Mouse (Mus musculus) hematopoietic stem cell, adult 5-6 weeks (primary cell): ENCODE measurements around the gene Xrra1. TPM values are rescaled to one million over a fixed set of nuclear protein-coding genes. Genes with fewer than 3 reads are reported as not detected.

Source experiments
- ATAC-seq, 2 experiments: fragments of 125-278 bp in 1 of 2; replicated peaks in 1 of 2; 2 replicates each; pipeline ENCODE4 v1.8.0; 2016 to 2017; ENCODE audit warnings: inconsistent platforms in 2 of 2, mild to moderate bottlenecking in 2 of 2, moderate number of reproducible peaks in 2 of 2, low read depth in 1 of 2, moderate TSS enrichment in 1 of 2; ENCODE audit not compliant: low FRiP score in 2 of 2, poor library complexity in 2 of 2, severe bottlenecking in 2 of 2, insufficient read depth in 1 of 2, low TSS enrichment in 1 of 2
- total RNA-seq: library from RNA; stranded (forward); fragments of 172-1452, 232-1000 nt; gene quantifications from 2 replicates; pipeline ENCODE4 v1.2.3, GENCODE M21; 2017

Xrra1 gene
- not detected in 2 replicates for total RNA-seq

DNA sequence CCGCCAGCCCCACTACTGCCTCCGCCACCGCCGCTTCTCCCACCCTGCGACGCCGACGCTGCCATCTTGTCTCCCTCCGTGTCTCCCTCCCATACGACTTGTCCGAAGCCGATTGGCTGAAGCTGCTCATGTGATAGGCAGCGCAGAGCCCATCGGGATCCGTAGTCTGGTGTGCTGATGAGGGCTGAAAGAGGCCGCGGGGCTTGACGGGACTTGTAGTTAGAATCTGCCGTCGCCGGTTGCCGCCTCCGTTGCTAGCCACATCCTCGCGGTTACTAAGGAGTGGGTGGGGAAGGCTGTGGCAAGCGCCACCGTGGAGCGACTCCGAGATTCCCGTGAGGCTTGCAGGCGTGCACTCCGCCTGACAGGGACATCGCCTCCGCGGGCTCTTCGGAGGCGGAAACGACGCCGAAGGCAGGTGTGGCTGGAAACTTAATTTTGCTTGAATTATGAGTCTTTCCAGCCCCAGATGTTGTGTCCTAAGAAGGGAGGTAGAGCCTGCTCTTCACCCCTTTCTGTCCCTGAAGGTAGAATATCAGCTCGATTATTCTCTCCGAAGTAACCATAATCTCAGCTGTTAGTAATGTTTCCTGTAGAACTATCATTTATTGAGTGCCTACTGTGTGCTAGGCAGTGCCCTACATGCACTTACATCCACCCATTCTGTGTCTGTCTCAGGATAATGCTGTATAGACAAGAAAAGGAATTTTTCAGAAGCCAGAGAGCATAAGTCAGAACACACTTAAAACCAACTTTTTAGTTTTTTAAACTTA lies at the start of gene Xrra1:
Gene Xrra1 (plus strand): TSS at position 304 of the 773 bp plus-strand sequence.
- peak; percentile 99 for ATAC-seq

DNA sequence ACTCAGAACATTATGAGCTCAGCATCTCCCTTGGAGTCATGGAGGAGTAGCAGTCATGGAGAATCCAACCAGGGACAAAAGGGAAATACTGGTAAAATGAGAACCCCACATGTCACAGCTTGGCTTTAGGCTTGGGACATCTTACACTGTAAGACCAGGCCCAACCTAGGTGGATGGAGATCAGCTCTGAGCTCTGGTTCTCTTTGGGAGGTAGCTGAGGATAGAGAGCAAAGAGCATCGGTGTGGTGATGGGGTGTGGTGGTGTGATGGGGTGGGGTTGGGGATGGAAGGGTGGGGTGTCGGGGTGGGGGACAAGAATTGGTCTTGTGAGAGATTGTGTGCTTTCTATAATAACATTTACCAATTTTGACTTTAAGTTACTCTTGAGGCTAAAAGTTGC lies 48.1 kb upstream of the Xrra1 start:
- no peak for ATAC-seq

DNA sequence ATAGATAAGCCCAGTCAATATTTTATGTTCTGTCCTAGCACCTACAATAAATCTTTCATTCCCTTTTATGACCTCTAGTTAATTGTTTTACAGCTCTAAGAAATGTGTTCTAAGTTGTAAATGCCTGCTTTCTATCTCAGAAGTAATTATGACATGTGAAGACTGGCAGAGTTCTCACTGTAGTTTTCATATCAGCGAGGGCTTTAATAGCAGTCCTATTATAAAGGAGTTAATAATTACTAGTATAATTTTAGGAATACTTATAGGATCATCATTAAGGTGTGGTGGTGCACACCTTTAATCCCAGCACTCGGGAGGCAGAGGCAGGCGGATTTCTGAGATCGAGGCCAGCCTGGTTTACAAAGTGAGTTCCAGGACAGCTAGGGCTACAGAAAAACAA lies 47.3 kb upstream of the Xrra1 start:
- no peak for ATAC-seq

DNA sequence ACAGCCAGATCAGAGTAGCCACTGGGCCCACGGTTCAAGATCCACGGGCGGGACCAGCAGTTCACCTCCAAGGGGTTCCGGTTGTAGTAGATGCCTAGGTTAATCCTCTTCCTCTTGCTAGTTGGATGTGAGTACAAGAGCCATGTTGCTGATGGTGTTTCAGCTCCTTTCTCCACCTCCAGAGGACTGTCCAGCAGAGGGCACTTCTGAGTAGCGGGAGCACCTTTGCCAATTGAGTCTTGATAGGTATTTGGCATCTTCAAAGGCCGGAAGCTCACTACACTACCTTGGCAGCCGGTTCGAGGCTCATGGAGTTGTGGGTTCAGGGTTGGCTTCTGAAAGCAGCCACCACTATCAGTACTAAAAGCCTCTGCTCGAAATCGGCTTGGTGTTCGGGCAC lies 45.5 kb upstream of the Xrra1 start:
- no peak for ATAC-seq

DNA sequence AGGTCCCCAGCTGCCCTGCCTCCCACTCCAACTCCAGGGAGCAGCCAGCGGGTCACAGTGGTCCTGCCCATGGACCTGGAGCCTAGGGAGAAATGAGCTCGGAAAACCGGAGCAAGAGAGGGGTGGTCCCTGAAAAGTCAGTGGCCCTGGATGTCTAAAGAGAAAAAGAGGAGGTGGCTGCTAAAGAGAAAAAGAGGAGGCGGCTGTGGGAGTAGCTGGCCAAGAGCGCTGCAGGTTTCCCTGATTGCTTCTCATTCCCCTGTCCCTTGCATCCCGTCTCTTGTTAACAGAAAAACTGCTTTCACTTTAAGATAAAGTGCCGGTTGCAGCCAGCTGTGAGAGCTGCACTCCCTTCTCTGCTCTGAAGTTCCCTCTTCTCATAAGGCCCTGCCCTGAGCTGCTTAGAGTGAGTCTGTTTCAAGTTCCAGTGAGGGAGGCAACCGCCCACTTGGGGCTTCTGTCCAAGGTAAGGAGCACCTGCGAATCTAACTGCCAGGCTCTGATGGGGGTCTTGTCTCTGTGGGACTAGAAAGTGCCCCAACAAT lies 40.7 kb upstream of the Xrra1 start:
- ATAC-seq = 0 out of 4 replicates have a peak, but pooled peaks of 1 of the 2 experiments have one; percentile 51

DNA sequence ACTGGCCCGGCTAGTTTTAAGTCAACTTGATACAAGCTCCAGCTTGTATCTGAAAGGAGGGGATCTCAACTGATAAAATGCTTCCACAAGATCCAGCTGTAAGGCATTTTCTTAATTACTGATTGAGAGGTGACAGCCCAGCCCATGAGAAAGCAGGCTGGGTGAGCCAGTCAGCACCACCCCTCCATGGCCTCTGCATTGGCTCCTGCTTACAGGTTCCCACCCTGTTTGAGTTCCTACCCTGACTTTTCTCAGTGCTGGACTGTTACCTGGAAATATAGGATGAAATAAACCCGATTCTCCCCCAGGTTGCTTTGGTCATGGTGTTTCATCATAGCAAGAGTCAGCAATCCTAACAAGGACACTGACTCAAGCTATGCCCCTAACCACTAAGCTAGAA lies 37.0 kb upstream of the Xrra1 start:
- ATAC-seq = no peak

DNA sequence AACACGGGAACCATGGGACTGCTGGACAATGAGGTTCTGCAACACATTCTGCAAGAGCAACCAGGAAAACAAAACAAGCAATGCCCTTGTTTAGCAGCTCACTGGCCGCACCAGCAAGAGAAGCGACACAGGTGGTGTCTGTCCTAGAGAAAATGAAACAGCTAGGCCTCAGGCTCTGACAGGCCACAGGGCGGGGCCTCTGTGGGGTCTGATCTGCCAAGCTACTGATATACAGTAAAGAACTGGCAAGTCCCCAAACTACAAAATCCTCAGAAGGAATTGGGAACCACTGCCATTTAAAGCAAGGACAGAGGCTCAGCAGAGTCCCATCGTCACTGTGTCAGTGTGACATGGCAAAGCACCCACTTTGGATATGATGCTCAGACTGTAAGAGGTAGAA lies 36.5 kb upstream of the Xrra1 start:
- no peak for ATAC-seq

DNA sequence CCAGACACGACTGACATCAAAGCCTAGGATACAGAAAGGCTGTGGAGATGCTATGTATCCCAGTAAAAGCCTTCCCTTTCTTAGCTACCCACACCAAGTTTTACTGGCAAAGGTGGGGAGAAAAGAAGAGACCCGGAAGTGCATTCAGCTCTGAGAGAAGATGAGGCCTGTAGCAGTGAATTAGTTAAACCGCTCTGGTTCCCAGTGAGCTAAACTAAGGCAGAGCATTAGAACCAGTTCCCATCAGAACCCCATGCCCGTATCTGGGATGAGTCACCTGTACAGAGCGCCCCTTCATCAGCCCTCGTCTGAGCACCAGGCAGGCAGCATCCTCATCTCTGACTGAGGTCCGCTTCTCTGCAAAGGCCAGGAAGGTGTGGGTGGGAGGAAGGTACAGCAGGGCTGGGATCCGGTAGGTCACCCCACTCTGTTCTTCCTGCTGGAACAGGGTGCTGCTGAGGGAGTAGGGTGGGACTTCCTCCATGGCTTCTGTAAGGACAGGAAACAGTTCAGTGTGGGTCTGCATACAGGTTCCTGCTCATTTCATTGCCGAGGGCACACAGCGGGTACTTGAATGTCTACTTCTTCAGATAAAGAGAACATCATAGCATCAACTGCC lies 35.8 kb upstream of the Xrra1 start:
- ATAC-seq = no peak

GRCm38 (mm10) chr7:99824649-99825483 lies 34.0 kb upstream of the Xrra1 start:
- no peak for ATAC-seq

DNA sequence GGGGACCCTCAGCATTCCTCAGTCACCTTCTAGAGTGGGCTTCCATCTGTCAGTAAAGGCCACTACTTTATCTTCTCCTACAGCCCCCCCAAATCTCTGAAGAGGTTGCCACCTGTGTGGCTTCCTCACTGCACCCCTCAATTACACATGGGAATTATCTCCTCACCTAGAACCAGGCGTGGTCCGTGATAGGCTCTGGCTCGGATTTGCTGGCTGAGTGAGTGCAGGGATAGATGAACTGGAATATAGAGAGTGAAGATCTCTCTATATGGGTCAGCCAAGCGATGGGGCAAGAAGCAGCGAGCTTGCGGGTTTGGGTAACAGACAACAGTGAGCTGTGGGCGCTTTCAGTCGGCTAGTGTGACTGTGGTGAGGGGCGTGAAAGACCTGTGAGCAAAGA lies 33.4 kb upstream of the Xrra1 start:
- ATAC-seq = no peak

DNA sequence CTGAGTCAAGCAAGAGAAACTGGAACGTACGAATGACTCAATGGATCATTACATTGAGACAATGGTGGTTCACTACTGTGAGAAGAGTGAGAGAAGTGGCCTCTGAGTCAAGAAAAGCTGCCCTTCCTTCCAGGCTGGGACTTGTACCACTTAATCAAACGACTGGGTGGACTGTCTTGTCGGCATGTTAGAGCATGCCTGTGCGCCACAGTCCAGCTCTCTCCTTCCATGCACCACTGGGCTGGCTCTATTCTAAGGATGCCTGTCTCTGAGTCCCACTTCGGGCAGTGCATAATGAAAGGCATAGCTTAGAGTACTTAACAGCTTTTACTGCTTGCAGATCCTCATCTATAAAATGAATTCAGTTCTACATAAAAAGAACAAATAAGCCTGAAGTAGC lies 32.8 kb upstream of the Xrra1 start:
- no peak for ATAC-seq

DNA sequence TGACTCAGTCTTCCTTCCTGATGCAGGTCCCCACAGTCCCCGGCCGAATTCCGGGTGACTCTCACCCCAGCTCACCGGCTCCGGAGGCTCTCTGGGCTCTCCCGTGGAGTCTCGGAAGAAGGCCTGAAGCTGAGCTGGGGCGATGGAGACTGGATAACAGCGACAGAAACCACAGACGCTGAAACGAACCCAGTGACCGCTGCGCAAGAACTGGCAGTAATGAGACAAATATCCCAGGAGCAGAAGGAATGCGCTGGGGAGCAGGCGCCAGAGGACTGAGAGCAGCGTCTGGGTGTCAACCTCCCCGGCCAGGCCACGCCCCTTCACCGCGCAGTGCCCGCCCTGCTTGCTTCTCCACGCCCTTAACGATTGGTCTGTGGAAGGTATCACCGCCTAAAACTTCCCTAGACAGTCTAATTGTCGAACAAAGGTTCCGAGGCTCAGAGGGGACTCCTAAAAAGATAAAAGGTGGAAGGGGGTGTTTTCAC lies 30.8 kb upstream of the Xrra1 start, which contains the start of gene Neu3:
Gene Neu3 (minus strand): TSS at position 335 of the 488 bp plus-strand sequence.
- peak; percentile 98 to 100 for ATAC-seq

GRCm38 (mm10) chr7:99833115-99833845 lies 25.6 kb upstream of the Xrra1 start:
- ATAC-seq = no peak

GRCm38 (mm10) chr7:99833846-99834222 lies 25.1 kb upstream of the Xrra1 start:
- no peak for ATAC-seq

- no peak for ATAC-seq
These were observed 24.5 kb upstream of the Xrra1 start for GRCm38 (mm10) chr7:99834314-99834853.

DNA sequence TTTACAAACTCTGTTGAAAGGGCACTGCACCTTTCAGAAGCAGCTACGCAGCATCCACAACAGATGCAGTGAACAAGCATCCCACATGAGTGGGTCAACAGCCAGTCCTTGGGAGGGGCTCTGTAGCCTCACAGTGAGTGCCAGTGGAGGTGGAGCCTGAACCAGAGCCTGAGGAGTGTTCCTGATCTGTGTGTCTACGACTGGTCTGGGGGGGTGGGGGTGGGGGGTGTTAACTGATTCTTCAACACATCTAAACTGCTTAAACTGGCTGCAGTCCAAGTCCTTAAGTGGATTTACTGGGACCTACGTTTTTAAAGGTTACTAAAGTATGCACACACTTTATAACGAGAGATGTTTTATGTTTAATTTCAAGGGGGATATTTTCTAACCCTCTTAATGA lies 22.1 kb upstream of the Xrra1 start:
- ATAC-seq = no peak
